Comparison of ENCODE assay signal across 8 mouse cellular contexts in the genomic region with DNA sequence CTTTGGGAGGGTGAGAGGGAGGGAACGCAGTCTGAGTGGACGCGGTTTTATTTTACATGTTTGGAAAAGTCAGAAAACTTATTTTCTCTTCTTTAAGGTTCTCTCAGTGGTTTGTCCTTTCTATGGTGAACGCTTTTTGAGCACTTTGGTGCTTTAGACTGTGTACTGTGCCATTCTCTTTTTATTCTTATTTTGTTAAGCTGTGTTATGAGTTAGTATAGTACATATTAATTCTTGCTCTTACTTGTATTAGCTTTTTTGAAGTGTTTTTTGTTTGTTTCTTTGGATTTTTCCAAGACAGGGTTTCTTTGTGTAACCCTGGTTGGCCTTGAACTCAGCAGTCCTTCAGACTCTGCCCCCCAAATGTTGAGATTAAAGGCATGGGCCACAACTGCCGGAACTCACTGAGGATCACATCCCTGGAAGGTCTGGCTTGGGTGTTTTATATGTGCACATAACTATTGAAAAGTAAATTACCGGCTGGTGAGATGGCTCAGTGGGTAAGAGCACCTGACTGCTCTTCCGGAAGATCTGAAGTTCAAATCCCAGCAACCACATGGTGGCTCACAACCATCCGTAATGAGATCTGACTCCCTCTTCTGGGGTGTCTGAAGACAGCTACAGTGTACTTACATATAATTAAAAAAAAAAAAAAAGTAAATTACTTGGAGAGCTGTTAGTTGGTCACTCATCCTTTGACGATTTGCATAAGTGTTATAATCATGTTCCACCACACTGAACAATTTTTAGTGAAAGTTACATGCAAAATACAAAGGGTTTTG. TPM values are rescaled to one million over a fixed set of nuclear protein-coding genes. Genes with fewer than 3 reads are reported as not detected.
DNase-seq lines count a peak whose midpoint lies in the region; ATAC-seq lines count a peak whose summit lies in the region.

No protein-coding gene starts in this region.

- H3K9ac ChIP-seq in hindbrain, embryonic 13.5 days, result no peak overlapping the region
- H3K9ac ChIP-seq in limb, embryonic 11.5 days (ENCODE audit: low read length), result no peak overlapping the region
- H3K9ac ChIP-seq in midbrain, embryonic 15.5 days, result no peak overlapping the region

- intact Hi-C loops in heart, postnatal 25 days (cut with DNase I), result no loop called here

- H3K9me3 ChIP-seq in hindbrain, embryonic 13.5 days, result no peaks in the 10 kb centered on the region
- no peaks in the 10 kb centered on the region for H3K9me3 ChIP-seq in limb, embryonic 11.5 days (ENCODE audit: control insufficient read depth, low read length)
- H3K9me3 ChIP-seq in midbrain, embryonic 15.5 days, result no peaks in the 10 kb centered on the region

- no peaks in the 10 kb centered on the region for H3K36me3 ChIP-seq in hindbrain, embryonic 13.5 days
- H3K36me3 ChIP-seq in limb, embryonic 11.5 days (ENCODE audit: control insufficient read depth, insufficient read depth, low read length), result no peaks in the 10 kb centered on the region
- H3K36me3 ChIP-seq in midbrain, embryonic 15.5 days (replicated peaks), result no peaks in the 10 kb centered on the region

- WGBS in hindbrain, embryonic 13.5 days, result 7% methylated on average over 9 of the region's 9 CpGs
- WGBS in limb, embryonic 11.5 days, result 6% methylated on average over 9 of the region's 9 CpGs
- 9% methylated on average over 9 of the region's 9 CpGs for WGBS in midbrain, embryonic 15.5 days

- peak; percentile 92 for DNase-seq in heart, adult 11 months
- DNase-seq in heart, postnatal 25 days (ENCODE audit: low spot score), result no peak
- DNase-seq in Muller cell, postnatal 12 days (ENCODE audit: inconsistent ontology term), result peak; percentile 87
- peak; percentile 63 for DNase-seq in limb, embryonic 11.5 days (ENCODE audit: low spot score)
- DNase-seq in thymus, postnatal 25 days, result peak; percentile 71

- 0 out of 2 replicates have a peak, but pooled peaks cover 2% of the 10 kb centered on the region for H3K27me3 ChIP-seq in hindbrain, embryonic 13.5 days
- H3K27me3 ChIP-seq in limb, embryonic 11.5 days (ENCODE audit: control insufficient read depth, insufficient read depth, low read length), result no peaks in the 10 kb centered on the region
- no peaks in the 10 kb centered on the region for H3K27me3 ChIP-seq in midbrain, embryonic 15.5 days (replicated peaks)

- H3K27ac ChIP-seq in hindbrain, embryonic 13.5 days, result peak overlapping the region; percentile 64
- no peak overlapping the region; the same call in 1 of the 2 replicates for H3K27ac ChIP-seq in limb, embryonic 11.5 days (replicated peaks; ENCODE audit: low read depth, low read length)
- 0 out of 2 replicates have a peak overlapping the region, but pooled peaks have one; percentile 61 for H3K27ac ChIP-seq in midbrain, embryonic 15.5 days

- no peak overlapping the region for H3K4me3 ChIP-seq in hindbrain, embryonic 13.5 days
- H3K4me3 ChIP-seq in limb, embryonic 11.5 days (ENCODE audit: low read depth, low read length), result no peak overlapping the region
- no peak overlapping the region for H3K4me3 ChIP-seq in midbrain, embryonic 15.5 days

- ATAC-seq in erythroid progenitor cell, adult 5-6 weeks (replicated peaks; ENCODE audit: low FRiP score, poor library complexity, severe bottlenecking), result peak; percentile 69
- no peak; the same call in 1 of the 2 replicates for ATAC-seq in hindbrain, embryonic 13.5 days (ENCODE audit: low FRiP score)
- peak; percentile 75; the same call in 1 of the 2 replicates for ATAC-seq in limb, embryonic 11.5 days (ENCODE audit: insufficient number of reproducible peaks, low FRiP score, low TSS enrichment, low read depth)
- peak; percentile 30; the same call in 1 of the 2 replicates for ATAC-seq in midbrain, embryonic 15.5 days (replicated peaks)

- 0 out of 2 replicates have a peak overlapping the region, but pooled peaks have one; percentile 19 for H3K4me2 ChIP-seq in hindbrain, embryonic 13.5 days
- no peak overlapping the region for H3K4me2 ChIP-seq in limb, embryonic 11.5 days (ENCODE audit: low read depth, severe bottlenecking)
- no peak overlapping the region for H3K4me2 ChIP-seq in midbrain, embryonic 15.5 days

- H3K4me1 ChIP-seq in hindbrain, embryonic 13.5 days (replicated peaks), result peaks cover 5% of the 10 kb centered on the region; the same call in 1 of the 2 replicates
- H3K4me1 ChIP-seq in limb, embryonic 11.5 days (ENCODE audit: control insufficient read depth, insufficient read depth, low read length), result no peaks in the 10 kb centered on the region
- H3K4me1 ChIP-seq in midbrain, embryonic 15.5 days, result no peaks in the 10 kb centered on the region

RNA-seq across cellular contexts. Expression of a gene that starts 57.8 kb away (rescaled TPM):
- total RNA-seq in heart, postnatal 25 days (2021), result under 1 TPM; 0.36 to 0.47 TPM
- total RNA-seq in erythroid progenitor cell, adult 5-6 weeks (2015; ENCODE audit: low replicate concordance), result 8.8 TPM in 1 of 2 replicates, not detected in the other
- not detected in 2 replicates for total RNA-seq in erythroid progenitor cell, adult 5-6 weeks (2017; ENCODE audit: low replicate concordance)
- polyA plus RNA-seq in hindbrain, embryonic 13.5 days (2015; fragmentation: Nextera tagmentation; extraction: Ambion mirVana), result 1.00 and 1.0 TPM in 2 replicates
- 0.13 and 0.60 TPM in 2 replicates for polyA plus RNA-seq in limb, embryonic 11.5 days (2014; fragmentation: Nextera tagmentation; extraction: Ambion mirVana)
- 0.28 and 0.50 TPM in 2 replicates for polyA plus RNA-seq in midbrain, embryonic 15.5 days (2015; fragmentation: Nextera tagmentation; extraction: Ambion mirVana)

RNA-seq across cellular contexts. Expression of a gene that starts 57.9 kb away (rescaled TPM):
- 1 to 10 TPM; 1.6 to 1.7 TPM for total RNA-seq in heart, postnatal 25 days (2021)
- 5.0 and 5.4 TPM in 2 replicates for total RNA-seq in erythroid progenitor cell, adult 5-6 weeks (2015; ENCODE audit: low replicate concordance)
- 13.2 and 14.8 TPM in 2 replicates for total RNA-seq in erythroid progenitor cell, adult 5-6 weeks (2017; ENCODE audit: low replicate concordance)
- 5.1 and 6.2 TPM in 2 replicates for polyA plus RNA-seq in hindbrain, embryonic 13.5 days (2015; fragmentation: Nextera tagmentation; extraction: Ambion mirVana)
- 14.3 and 14.5 TPM in 2 replicates for polyA plus RNA-seq in limb, embryonic 11.5 days (2014; fragmentation: Nextera tagmentation; extraction: Ambion mirVana)
- 4.0 and 4.5 TPM in 2 replicates for polyA plus RNA-seq in midbrain, embryonic 15.5 days (2015; fragmentation: Nextera tagmentation; extraction: Ambion mirVana)
